Comparison of ENCODE assay signal across 8 mouse cellular contexts in genomic region chrX:72986841-72987519, GRCm38 (mm10). TPM values are rescaled to one million over a fixed set of nuclear protein-coding genes. Genes with fewer than 3 reads are reported as not detected.
DNase-seq lines count a peak whose midpoint lies in the region; ATAC-seq and TF ChIP-seq lines count a peak whose summit lies in the region.

Zfp185 (plus strand) TSS chrX:72987339.

- no peak within 1 kb of the TSS for H3K27ac ChIP-seq in spleen, adult 2 months (ENCODE audit: insufficient read depth, low read length)
- H3K27ac ChIP-seq in forebrain, embryonic 15.5 days (replicated peaks) = no peak within 1 kb of the TSS
- H3K27ac ChIP-seq in limb, embryonic 10.5 days = peak within 1 kb of the TSS; percentile 77
- H3K27ac ChIP-seq in midbrain, embryonic 11.5 days (ENCODE audit: low read depth, low read length) = no peak within 1 kb of the TSS

- peak; percentile 64 for ATAC-seq in forebrain, embryonic 15.5 days (replicated peaks)
- peak; percentile 76 for ATAC-seq in midbrain, embryonic 11.5 days (ENCODE audit: low FRiP score)

- no peaks in the 10 kb centered on the region for H3K4me1 ChIP-seq in spleen, adult 2 months (ENCODE audit: control insufficient read depth, insufficient read depth, insufficient read length)
- H3K4me1 ChIP-seq in forebrain, embryonic 15.5 days = peaks cover 3% of the 10 kb centered on the region; the same call in 1 of the 2 replicates
- H3K4me1 ChIP-seq in limb, embryonic 10.5 days = no peaks in the 10 kb centered on the region
- no peaks in the 10 kb centered on the region for H3K4me1 ChIP-seq in midbrain, embryonic 11.5 days (ENCODE audit: control insufficient read depth, insufficient read depth, low read length)

- H3K4me2 ChIP-seq in forebrain, embryonic 15.5 days (replicated peaks) = peak within 1 kb of the TSS; percentile 62
- peak within 1 kb of the TSS; percentile 50 for H3K4me2 ChIP-seq in midbrain, embryonic 11.5 days

- H3K36me3 ChIP-seq in spleen, adult 2 months (ENCODE audit: control insufficient read depth, insufficient read depth, low read length) = no peaks in the 10 kb centered on the region
- H3K36me3 ChIP-seq in forebrain, embryonic 15.5 days = no peaks in the 10 kb centered on the region
- H3K36me3 ChIP-seq in limb, embryonic 10.5 days = no peaks in the 10 kb centered on the region
- no peaks in the 10 kb centered on the region for H3K36me3 ChIP-seq in midbrain, embryonic 11.5 days (ENCODE audit: control insufficient read depth, insufficient read depth, low read length)

- DNase-seq in spleen, adult 2 months (ENCODE audit: low read depth in 1 of 2, low spot score in 2 of 2) = no peak
- no peak for DNase-seq in spleen, postnatal 14 days (ENCODE audit: low spot score in 2 of 2)
- DNase-seq in heart, postnatal 36 days = peak; percentile 37 to 38
- DNase-seq in limb, embryonic 10.5 days (ENCODE audit: low spot score) = peak; percentile 67
- peak; percentile 86 for DNase-seq in midbrain, embryonic 11.5 days (ENCODE audit: low spot score, missing footprints)
- peak; percentile 35 to 36 for DNase-seq in thymus, adult 18-20 months
- no peak for DNase-seq in cerebellum, adult 18-20 months

- peaks cover 2% of the 10 kb centered on the region; the same call in 1 of the 2 replicates for H3K27me3 ChIP-seq in spleen, adult 2 months (ENCODE audit: control insufficient read depth, insufficient read depth, low read length)
- peaks cover 8% of the 10 kb centered on the region; the same call in 1 of the 2 replicates for H3K27me3 ChIP-seq in forebrain, embryonic 15.5 days
- peaks cover 95% of the 10 kb centered on the region for H3K27me3 ChIP-seq in limb, embryonic 10.5 days (ENCODE audit: low read depth, poor library complexity, severe bottlenecking)
- H3K27me3 ChIP-seq in midbrain, embryonic 11.5 days (ENCODE audit: control insufficient read depth, insufficient read depth, low read length) = no peaks in the 10 kb centered on the region; the same call in 1 of the 2 replicates

- intact Hi-C loops in heart, postnatal 36 days (cut with DNase I) = no loop called here

- no peaks in the 10 kb centered on the region for H3K9me3 ChIP-seq in forebrain, embryonic 15.5 days
- H3K9me3 ChIP-seq in limb, embryonic 10.5 days (replicated peaks) = no peaks in the 10 kb centered on the region
- H3K9me3 ChIP-seq in midbrain, embryonic 11.5 days (ENCODE audit: control insufficient read depth, low read length) = no peaks in the 10 kb centered on the region

- peak within 1 kb of the TSS; percentile 33; the same call in 1 of the 2 replicates for H3K9ac ChIP-seq in forebrain, embryonic 15.5 days (replicated peaks)
- 0 out of 2 replicates have a peak within 1 kb of the TSS, but pooled peaks have one; percentile 5 for H3K9ac ChIP-seq in midbrain, embryonic 11.5 days (ENCODE audit: low read length)

- no peak for TF ChIP-seq CTCF in spleen, adult 2 months (IDR thresholded peaks at IDR 0.05; ENCODE audit: extremely low read depth, insufficient read depth, insufficient read length, insufficient replicate concordance)

- TF ChIP-seq POLR2A in spleen, adult 2 months (IDR thresholded peaks at IDR 0.05; ENCODE audit: low read depth, low read length) = no peak

- peak within 1 kb of the TSS; percentile 23; the same call in 1 of the 2 replicates for H3K4me3 ChIP-seq in spleen, adult 2 months (ENCODE audit: extremely low read depth, insufficient read depth, insufficient read length)
- peak within 1 kb of the TSS; percentile 39 for H3K4me3 ChIP-seq in forebrain, embryonic 15.5 days
- peak within 1 kb of the TSS; percentile 55 for H3K4me3 ChIP-seq in limb, embryonic 10.5 days
- peak within 1 kb of the TSS; percentile 30 for H3K4me3 ChIP-seq in midbrain, embryonic 11.5 days (ENCODE audit: low read depth, low read length)

- WGBS in spleen, adult 2 months = 42% methylated on average over 44 of the region's 45 CpGs
- 26% methylated on average over 45 of the region's 45 CpGs for WGBS in forebrain, embryonic 15.5 days
- WGBS in limb, embryonic 10.5 days = 13% methylated on average over 38 of the region's 45 CpGs
- 9% methylated on average over 37 of the region's 45 CpGs for WGBS in midbrain, embryonic 11.5 days

RNA-seq across cellular contexts. Expression of gene Zfp185, which starts in this region (rescaled TPM):
- polyA plus RNA-seq in spleen, adult 2 months (2012; rRNA removed) = 0.14 and 0.19 TPM in 2 replicates
- polyA plus RNA-seq in forebrain, embryonic 15.5 days (2015; fragmentation: Nextera tagmentation; extraction: Ambion mirVana) = 0.68 and 1.2 TPM in 2 replicates
- total RNA-seq in heart, postnatal 36 days (2021) = 1 to 10 TPM; 1.6 to 2.6 TPM
- 2.5 and 3.9 TPM in 2 replicates for polyA plus RNA-seq in limb, embryonic 10.5 days (2016; fragmentation: Nextera tagmentation; extraction: Ambion mirVana)
- polyA plus RNA-seq in midbrain, embryonic 11.5 days (2014; fragmentation: Nextera tagmentation; extraction: Ambion mirVana) = 3.4 and 3.9 TPM in 2 replicates

Comparison
In these comparisons a context has a peak if more than half of its experiments do, and no peak if none do; other contexts are left out.
1. DNase-seq: peak in heart, postnatal 36 days (2 of 2), limb, embryonic 10.5 days (single experiment), midbrain, embryonic 11.5 days (single experiment) and thymus, adult 18-20 months (2 of 2); none in spleen, adult 2 months (0 of 2), spleen, postnatal 14 days (0 of 2) and cerebellum, adult 18-20 months (0 of 2).
2. Peak in every context shown above with its lines, with median percentiles within 50 percentile points of each other: H3K4me3 ChIP-seq.